Mouse (Mus musculus) thymus, adult 2 months (tissue): ENCODE results near the gene Dysf. TPM values are rescaled to one million over a fixed set of nuclear protein-coding genes. Genes with fewer than 3 reads are reported as not detected.

Experiments used
- DNase-seq: peaks from one replicate; pipeline ENCODE4 v3.0.0; 2021
- H3K27ac ChIP-seq: fragments of 200-500 bp; 2 replicates; pipeline ENCODE4 v1.5.1; 2012; ENCODE audit warnings: low read length, control low read depth; ENCODE audit not compliant: control insufficient read depth, insufficient read depth
- H3K27me3 ChIP-seq: fragments of 200-500 bp; 2 replicates; pipeline ENCODE4 v1.6.1; 2012; ENCODE audit warnings: mild to moderate bottlenecking, low read length, moderate library complexity, mixed read lengths; ENCODE audit not compliant: control insufficient read depth, insufficient read depth
- H3K36me3 ChIP-seq: fragments of 200-500 bp; 2 replicates; pipeline ENCODE4 v1.6.1; 2012; ENCODE audit warnings: mild to moderate bottlenecking, low read length, moderate library complexity; ENCODE audit not compliant: control insufficient read depth, insufficient read depth
- H3K4me1 ChIP-seq: fragments of 200-500 bp; replicated peaks from 2 replicates; pipeline ENCODE4 v1.6.1; 2012; ENCODE audit warnings: low read length; ENCODE audit not compliant: control insufficient read depth, insufficient read depth
- H3K4me3 ChIP-seq: fragments of 200-500 bp; 2 replicates; pipeline ENCODE4 v1.5.1; 2012; ENCODE audit warnings: mild to moderate bottlenecking, low read length, control low read depth, moderate library complexity; ENCODE audit not compliant: control insufficient read depth, insufficient read depth
- CTCF ChIP-seq: fragments of 200-500 bp; IDR thresholded peaks from 2 replicates; pipeline ENCODE4 v1.5.1; 2012; ENCODE audit warnings: mild to moderate bottlenecking, control low read depth, low read length, moderate library complexity, borderline replicate concordance; ENCODE audit not compliant: control insufficient read depth, poor library complexity, insufficient read depth; ENCODE audit errors: extremely low read depth
- POLR2A ChIP-seq: fragments of 200-500 bp; IDR thresholded peaks from 2 replicates; pipeline ENCODE4 v1.6.1; 2012; ENCODE audit warnings: mild to moderate bottlenecking, low read length, control low read depth, moderate library complexity; ENCODE audit not compliant: control insufficient read depth, poor library complexity, insufficient read depth; ENCODE audit errors: extremely low read depth
- WGBS: fragments of 180-500 bp; shearing (Covaris S2); methylation state at CpG from one replicate; pipeline ENCODE4 v1.1.7; 2018; 5-methylcytosine and 5-hydroxymethylcytosine counted together
- polyA plus RNA-seq: library from polyadenylated mRNA; depleted of rRNA; stranded (reverse); fragments of >200 nt; gene quantifications from 2 replicates; pipeline ENCODE4 v1.2.3, GENCODE M21; 2012

Gene Dysf
- polyA plus RNA-seq, 1 experiment: 6.2 TPM

DNA sequence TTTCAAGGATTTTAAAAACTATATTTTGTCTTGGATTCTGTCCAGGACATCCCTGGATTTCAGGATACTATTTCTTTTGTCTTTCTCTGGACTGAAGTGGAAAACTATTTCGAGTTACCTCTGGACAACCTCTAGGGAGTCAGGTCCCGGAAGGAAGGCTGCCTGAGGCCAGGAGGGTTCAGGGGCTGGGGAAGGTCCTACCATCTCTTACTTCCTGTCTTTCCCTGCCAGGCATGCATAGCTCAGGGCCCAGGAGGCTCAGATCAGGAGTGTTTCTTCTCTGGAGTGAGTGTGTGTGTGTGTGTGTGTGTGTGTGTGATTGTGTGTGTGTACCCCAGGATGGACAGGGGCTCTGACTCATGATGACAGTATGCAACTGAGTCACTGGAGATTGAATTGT, 40.5 kb downstream of the Dysf start:
- no peaks in the 10 kb centered on the region for H3K4me1 ChIP-seq
- H3K36me3 ChIP-seq: no peaks in the 10 kb centered on the region
- no peak overlapping the region for H3K27ac ChIP-seq
- H3K27me3 ChIP-seq: no peaks in the 10 kb centered on the region
- no peak overlapping the region for H3K4me3 ChIP-seq
- WGBS: 76% methylated on average over 2 of the region's 2 CpGs
- no peak for DNase-seq
- TF ChIP-seq CTCF (no peak), POLR2A (no peak)

GRCm38 (mm10) chr6:84050238-84050637, 41.8 kb downstream of the Dysf start:
- no peaks in the 10 kb centered on the region for H3K27me3 ChIP-seq

DNA sequence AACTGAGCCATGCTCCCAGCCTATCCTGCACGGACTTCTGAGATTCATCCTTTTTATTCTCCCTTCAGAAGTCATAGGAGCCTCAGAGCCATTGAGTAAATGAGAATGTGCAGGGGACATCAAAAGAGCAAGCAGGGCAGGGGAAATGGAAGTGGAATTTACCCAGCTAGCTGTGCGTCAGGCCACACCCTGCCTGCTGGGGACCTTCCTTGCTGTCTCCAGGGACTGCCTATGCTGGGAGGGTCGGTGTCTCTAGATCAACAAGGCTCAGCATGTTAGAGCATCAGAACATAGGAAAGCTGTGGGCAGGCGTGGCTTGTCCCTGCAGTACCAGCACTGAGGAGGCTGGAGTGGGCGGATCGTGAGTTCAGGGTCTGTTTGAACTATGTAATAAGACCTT, 42.6 kb downstream of the Dysf start:
- Histone ChIP-seq H3K27ac (no peak overlapping the region), H3K4me3 (no peak overlapping the region), H3K4me1 (no peaks in the 10 kb centered on the region), H3K36me3 (no peaks in the 10 kb centered on the region), H3K27me3 (no peaks in the 10 kb centered on the region)
- whole genome bisulfite sequencing: 81% methylated on average over 6 of the region's 6 CpGs
- TF ChIP-seq CTCF (no peak), POLR2A (no peak)
- no peak for DNase-seq

More at GRCm38 (mm10) chr6:84050238-84050637, 41.8 kb downstream of the Dysf start:
- TF ChIP-seq POLR2A (no peak), CTCF (no peak)
- Histone ChIP-seq H3K27ac (no peak overlapping the region), H3K4me3 (no peak overlapping the region), H3K4me1 (no peaks in the 10 kb centered on the region), H3K36me3 (no peaks in the 10 kb centered on the region)
- no peak for DNase-seq
- WGBS: 93% methylated on average over 4 of the region's 4 CpGs

- no peak for TF ChIP-seq CTCF
- no peak for TF ChIP-seq POLR2A
- no peaks in the 10 kb centered on the region for H3K27me3 ChIP-seq
- H3K4me3 ChIP-seq: no peak overlapping the region
- no peaks in the 10 kb centered on the region for H3K36me3 ChIP-seq
- no peak overlapping the region for H3K27ac ChIP-seq
- 0 out of 2 replicates have a peak, but pooled peaks cover under 1% of the 10 kb centered on the region for H3K4me1 ChIP-seq
- WGBS: 77% methylated on average over 9 of the region's 9 CpGs
- no peak for DNase-seq
Measured at GRCm38 (mm10) chr6:84053874-84054530, 45.6 kb downstream of the Dysf start.

DNA sequence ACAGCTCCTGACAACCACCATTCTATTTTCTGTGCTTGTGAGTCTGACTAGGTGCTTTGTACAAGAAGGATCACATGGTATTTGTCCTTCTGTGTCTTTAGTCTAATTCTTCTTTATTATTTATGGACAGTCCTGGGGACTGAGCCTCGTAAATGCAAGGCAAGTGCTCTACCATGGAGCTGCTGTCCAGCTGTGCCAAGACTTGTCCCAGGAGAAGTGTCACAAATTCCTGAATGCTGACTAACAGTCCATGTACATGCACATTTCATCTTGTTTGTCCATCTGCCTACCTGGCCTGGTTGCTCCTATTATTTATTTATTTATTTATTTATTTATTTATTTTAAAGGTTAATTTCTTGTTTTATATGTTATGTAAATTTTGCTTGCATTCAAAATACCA, 47.2 kb downstream of the Dysf start:
- TF ChIP-seq CTCF (no peak), POLR2A (no peak)
- Histone ChIP-seq H3K4me3 (no peak overlapping the region), H3K27me3 (no peaks in the 10 kb centered on the region), H3K27ac (no peak overlapping the region), H3K36me3 (no peaks in the 10 kb centered on the region), H3K4me1 (0 out of 2 replicates have a peak, but pooled peaks cover 9% of the 10 kb centered on the region)
- no peak for DNase-seq
- WGBS: 85% methylated on average over 1 of the region's 1 CpGs

DNA sequence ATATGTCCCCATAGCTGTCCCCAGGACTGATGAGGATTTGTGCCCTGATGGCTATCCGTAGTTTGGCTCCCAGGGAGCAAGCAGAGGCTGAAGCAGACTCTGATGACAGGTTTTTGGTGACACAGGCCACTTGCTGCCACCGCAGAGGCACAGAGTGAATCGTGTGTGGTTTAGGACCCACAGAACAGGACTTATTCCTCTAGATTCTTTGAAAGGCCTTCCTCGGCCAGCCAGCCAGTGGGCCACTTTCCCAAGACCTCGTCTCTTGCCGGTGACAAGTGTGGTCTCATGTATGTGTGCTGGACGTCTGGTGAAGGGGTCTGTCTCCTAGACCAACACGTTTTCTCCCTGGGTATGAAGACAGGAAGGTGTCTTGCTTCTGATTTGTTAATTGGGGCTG, 48.8 kb downstream of the Dysf start:
- Histone ChIP-seq H3K27ac (no peak overlapping the region), H3K27me3 (no peaks in the 10 kb centered on the region), H3K4me3 (no peak overlapping the region), H3K36me3 (no peaks in the 10 kb centered on the region), H3K4me1 (0 out of 2 replicates have a peak, but pooled peaks cover 9% of the 10 kb centered on the region)
- DNase-seq: no peak
- TF ChIP-seq CTCF (no peak), POLR2A (no peak)
- 89% methylated on average over 8 of the region's 8 CpGs for WGBS
